Mouse (Mus musculus): ENCODE measurements around the gene Btbd9. TPM values are rescaled to one million over a fixed set of nuclear protein-coding genes. Genes with fewer than 3 reads are reported as not detected.

Btbd9 gene
- polyA plus RNA-seq, 1 experiment from 2014 or later = 40.6 TPM

GRCm38 (mm10) chr17:30193615-30194014 lies 382.7 kb downstream of the Btbd9 start:
- Histone ChIP-seq H3K27ac (replicated peaks; ENCODE audit: low read depth, low read length) (no peak overlapping the region), H3K27me3 (ENCODE audit: control insufficient read depth, insufficient read depth, low read length) (no peaks in the 10 kb centered on the region), H3K36me3 (replicated peaks; ENCODE audit: control insufficient read depth, insufficient read depth, low read depth, low read length) (no peaks in the 10 kb centered on the region; the same call in 1 of the 2 replicates), H3K4me2 (ENCODE audit: low read depth, low read length) (no peak overlapping the region), H3K9me3 (replicated peaks; ENCODE audit: control insufficient read depth, low read length) (no peaks in the 10 kb centered on the region), H3K4me1 (ENCODE audit: control insufficient read depth, insufficient read depth, low read length) (no peaks in the 10 kb centered on the region; the same call in 1 of the 2 replicates), H3K4me3 (ENCODE audit: low read depth, low read length) (no peak overlapping the region), H3K9ac (replicated peaks; ENCODE audit: low read length) (no peak overlapping the region)
- no peak for ATAC-seq (replicated peaks; ENCODE audit: insufficient number of reproducible peaks, low FRiP score, low TSS enrichment, low read depth)
- DNase-seq (ENCODE audit: low spot score) = no peak
- 75% methylated on average over 2 of the region's 2 CpGs for WGBS

- 94% methylated on average over 26 of the region's 26 CpGs for WGBS
- Histone ChIP-seq H3K27ac (replicated peaks; ENCODE audit: low read depth, low read length) (no peak overlapping the region), H3K27me3 (ENCODE audit: control insufficient read depth, insufficient read depth, low read length) (no peaks in the 10 kb centered on the region), H3K9me3 (replicated peaks; ENCODE audit: control insufficient read depth, low read length) (no peaks in the 10 kb centered on the region), H3K4me3 (ENCODE audit: low read depth, low read length) (no peak overlapping the region), H3K4me1 (ENCODE audit: control insufficient read depth, insufficient read depth, low read length) (peaks cover 2% of the 10 kb centered on the region), H3K9ac (replicated peaks; ENCODE audit: low read length) (no peak overlapping the region), H3K4me2 (ENCODE audit: low read depth, low read length) (no peak overlapping the region), H3K36me3 (replicated peaks; ENCODE audit: control insufficient read depth, insufficient read depth, low read depth, low read length) (no peaks in the 10 kb centered on the region; the same call in 1 of the 2 replicates)
- ATAC-seq (replicated peaks; ENCODE audit: insufficient number of reproducible peaks, low FRiP score, low TSS enrichment, low read depth) (no peak), DNase-seq (ENCODE audit: low spot score) (no peak)
These were observed 383.8 kb downstream of the Btbd9 start for GRCm38 (mm10) chr17:30192416-30193005.

DNA sequence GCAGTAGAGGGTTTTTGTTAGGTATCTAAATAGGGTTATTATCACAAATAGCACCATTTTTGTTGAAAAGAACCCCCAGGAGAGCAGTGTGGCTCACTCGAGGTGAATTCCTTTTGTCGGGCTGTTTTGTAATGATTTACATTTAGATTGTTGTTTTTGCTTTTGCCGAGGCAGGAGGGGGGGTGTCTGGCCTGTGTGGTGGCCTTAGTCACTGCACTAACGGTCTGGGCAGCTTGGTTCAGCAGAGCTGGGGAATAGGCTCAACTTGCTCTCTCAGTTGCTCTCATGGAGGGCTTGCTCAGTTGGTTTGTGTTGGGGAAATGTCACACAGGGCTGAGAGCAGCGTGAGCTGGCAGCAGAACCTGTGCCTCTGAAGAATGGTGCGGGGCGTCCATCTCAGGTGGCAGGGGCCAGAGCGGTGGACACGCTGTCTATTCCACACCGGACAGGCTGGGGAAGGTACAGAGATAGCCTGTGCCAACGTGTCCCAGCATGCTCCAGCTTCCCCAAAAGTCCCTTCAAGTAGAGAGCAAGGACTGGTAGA lies 385.1 kb downstream of the Btbd9 start:
- Histone ChIP-seq H3K4me2 (ENCODE audit: low read depth, low read length) (no peak overlapping the region), H3K9ac (replicated peaks; ENCODE audit: low read length) (no peak overlapping the region), H3K9me3 (replicated peaks; ENCODE audit: control insufficient read depth, low read length) (no peaks in the 10 kb centered on the region), H3K27me3 (ENCODE audit: control insufficient read depth, insufficient read depth, low read length) (no peaks in the 10 kb centered on the region), H3K4me1 (ENCODE audit: control insufficient read depth, insufficient read depth, low read length) (peaks cover 2% of the 10 kb centered on the region; the same call in 1 of the 2 replicates), H3K36me3 (replicated peaks; ENCODE audit: control insufficient read depth, insufficient read depth, low read depth, low read length) (no peaks in the 10 kb centered on the region; the same call in 1 of the 2 replicates), H3K27ac (replicated peaks; ENCODE audit: low read depth, low read length) (no peak overlapping the region), H3K4me3 (ENCODE audit: low read depth, low read length) (no peak overlapping the region)
- 73% methylated on average over 11 of the region's 11 CpGs for WGBS
- DNase-seq (ENCODE audit: low spot score) = no peak
- no peak for ATAC-seq (replicated peaks; ENCODE audit: insufficient number of reproducible peaks, low FRiP score, low TSS enrichment, low read depth)

DNA sequence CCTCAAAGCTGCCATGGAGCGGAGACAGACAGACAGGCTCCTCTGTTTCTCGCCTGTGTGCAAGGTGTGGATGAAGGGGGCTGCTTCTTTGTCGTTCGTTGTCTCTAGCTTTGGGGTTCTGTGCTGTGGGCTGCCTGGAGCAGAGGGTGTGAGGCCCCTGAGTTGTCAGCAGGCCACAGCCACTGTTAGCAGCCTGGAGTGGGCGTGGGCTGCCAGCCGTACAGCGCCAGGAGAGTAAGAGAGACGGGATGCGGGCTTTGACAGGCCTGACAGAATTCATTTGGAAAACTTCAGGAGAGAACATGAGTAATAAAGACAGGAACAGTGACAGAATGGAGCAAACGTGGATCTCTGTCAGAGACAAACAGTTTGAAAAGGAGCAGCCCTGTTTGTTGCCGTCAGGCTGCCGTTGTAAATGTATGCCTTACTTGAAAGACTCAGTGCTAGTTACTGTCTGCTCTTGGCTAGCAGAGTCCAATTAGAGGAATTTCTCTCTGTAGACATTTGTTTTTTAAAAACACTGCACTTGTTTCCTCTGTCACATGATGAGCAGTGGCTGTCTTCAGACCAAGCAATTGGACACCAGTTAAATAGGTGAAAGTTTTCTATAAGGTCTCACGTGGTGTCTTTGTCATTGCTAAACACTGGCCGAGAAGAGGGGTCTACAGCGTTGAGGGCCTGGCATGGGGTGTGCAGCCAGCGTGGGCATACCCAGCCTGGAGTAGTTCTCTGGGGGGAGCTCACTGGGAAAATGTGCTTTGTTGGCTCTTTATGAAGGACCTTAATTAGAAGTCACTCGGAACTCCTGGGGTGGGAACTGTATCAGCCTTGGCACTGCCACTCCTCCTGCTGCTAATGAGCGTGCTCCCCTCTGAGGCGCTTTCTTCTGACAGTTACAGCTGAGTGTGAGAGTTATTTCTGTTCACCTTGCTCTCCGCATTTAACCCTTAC lies 388.0 kb downstream of the Btbd9 start:
- no peaks in the 10 kb centered on the region for H3K9me3 ChIP-seq (replicated peaks; ENCODE audit: control insufficient read depth, low read length)
- no peak overlapping the region for H3K4me2 ChIP-seq (ENCODE audit: low read depth, low read length)
- peaks cover 2% of the 10 kb centered on the region; the same call in 1 of the 2 replicates for H3K4me1 ChIP-seq (ENCODE audit: control insufficient read depth, insufficient read depth, low read length)
- WGBS = 39% methylated on average over 20 of the region's 20 CpGs
- peak; percentile 22 for DNase-seq (ENCODE audit: low spot score)
- no peak overlapping the region for H3K9ac ChIP-seq (replicated peaks; ENCODE audit: low read length)
- no peak overlapping the region; the same call in 1 of the 2 replicates for H3K27ac ChIP-seq (replicated peaks; ENCODE audit: low read depth, low read length)
- H3K4me3 ChIP-seq (ENCODE audit: low read depth, low read length) = no peak overlapping the region
- no peaks in the 10 kb centered on the region for H3K27me3 ChIP-seq (ENCODE audit: control insufficient read depth, insufficient read depth, low read length)
- H3K36me3 ChIP-seq (replicated peaks; ENCODE audit: control insufficient read depth, insufficient read depth, low read depth, low read length) = no peaks in the 10 kb centered on the region; the same call in 1 of the 2 replicates
- peak; percentile 25; the same call in 1 of the 2 replicates for ATAC-seq (replicated peaks; ENCODE audit: insufficient number of reproducible peaks, low FRiP score, low TSS enrichment, low read depth)

DNA sequence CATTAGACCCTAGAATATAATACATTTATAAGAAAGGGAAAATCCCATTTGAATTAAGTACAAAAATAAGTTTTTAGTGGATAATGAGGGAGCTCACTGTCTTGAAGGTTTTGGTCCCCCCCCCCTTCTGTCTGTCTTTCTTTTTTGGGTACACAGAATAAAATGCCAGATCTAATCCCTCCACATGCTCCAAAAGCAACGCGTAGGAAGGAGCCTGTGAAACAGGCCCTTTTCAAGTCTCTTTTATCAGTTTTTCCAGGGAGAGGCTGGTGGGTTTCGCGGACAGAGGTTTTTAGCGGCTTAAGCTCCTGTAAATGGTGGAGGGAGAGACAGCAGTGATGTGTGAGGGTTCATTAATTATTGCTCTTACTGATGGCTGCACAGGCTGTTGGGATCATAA lies 388.7 kb downstream of the Btbd9 start:
- no peaks in the 10 kb centered on the region for H3K27me3 ChIP-seq (ENCODE audit: control insufficient read depth, insufficient read depth, low read length)
- 70% methylated on average over 5 of the region's 5 CpGs for WGBS
- no peak overlapping the region for H3K9ac ChIP-seq (replicated peaks; ENCODE audit: low read length)
- H3K4me2 ChIP-seq (ENCODE audit: low read depth, low read length) = no peak overlapping the region
- DNase-seq (ENCODE audit: low spot score) = no peak
- peak; percentile 40; the same call in 1 of the 2 replicates for ATAC-seq (replicated peaks; ENCODE audit: insufficient number of reproducible peaks, low FRiP score, low TSS enrichment, low read depth)
- H3K4me1 ChIP-seq (ENCODE audit: control insufficient read depth, insufficient read depth, low read length) = peaks cover 2% of the 10 kb centered on the region; the same call in 1 of the 2 replicates
- H3K4me3 ChIP-seq (ENCODE audit: low read depth, low read length) = no peak overlapping the region
- H3K9me3 ChIP-seq (replicated peaks; ENCODE audit: control insufficient read depth, low read length) = no peaks in the 10 kb centered on the region
- no peaks in the 10 kb centered on the region; the same call in 1 of the 2 replicates for H3K36me3 ChIP-seq (replicated peaks; ENCODE audit: control insufficient read depth, insufficient read depth, low read depth, low read length)
- no peak overlapping the region for H3K27ac ChIP-seq (replicated peaks; ENCODE audit: low read depth, low read length)

DNA sequence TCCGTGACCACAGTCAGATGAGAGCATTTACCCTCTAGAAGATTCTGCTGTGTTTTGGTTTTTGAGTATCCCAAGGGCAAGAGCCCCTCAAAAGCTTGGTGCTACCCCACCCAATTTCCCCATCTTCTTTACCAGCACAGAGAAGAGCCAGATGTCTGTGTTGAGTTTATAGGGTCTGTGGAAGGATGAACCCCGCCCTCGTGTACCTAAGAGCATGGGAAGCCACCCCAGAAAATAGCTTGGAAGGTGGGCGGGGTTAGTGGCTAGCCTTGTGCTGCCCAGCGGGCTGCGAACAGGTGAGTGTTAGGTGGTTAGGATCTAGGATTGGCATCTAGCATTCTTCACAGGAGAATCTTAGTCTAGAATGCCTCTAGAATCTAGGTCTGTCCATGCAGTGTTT lies 389.1 kb downstream of the Btbd9 start:
- no peaks in the 10 kb centered on the region; the same call in 1 of the 2 replicates for H3K36me3 ChIP-seq (replicated peaks; ENCODE audit: control insufficient read depth, insufficient read depth, low read depth, low read length)
- WGBS = 90% methylated on average over 6 of the region's 6 CpGs
- H3K27ac ChIP-seq (replicated peaks; ENCODE audit: low read depth, low read length) = no peak overlapping the region
- no peak overlapping the region for H3K9ac ChIP-seq (replicated peaks; ENCODE audit: low read length)
- ATAC-seq (replicated peaks; ENCODE audit: insufficient number of reproducible peaks, low FRiP score, low TSS enrichment, low read depth) = no peak
- no peak for DNase-seq (ENCODE audit: low spot score)
- H3K9me3 ChIP-seq (replicated peaks; ENCODE audit: control insufficient read depth, low read length) = no peaks in the 10 kb centered on the region
- no peaks in the 10 kb centered on the region for H3K27me3 ChIP-seq (ENCODE audit: control insufficient read depth, insufficient read depth, low read length)
- no peak overlapping the region for H3K4me3 ChIP-seq (ENCODE audit: low read depth, low read length)
- peaks cover 2% of the 10 kb centered on the region; the same call in 1 of the 2 replicates for H3K4me1 ChIP-seq (ENCODE audit: control insufficient read depth, insufficient read depth, low read length)
- H3K4me2 ChIP-seq (ENCODE audit: low read depth, low read length) = no peak overlapping the region

DNA sequence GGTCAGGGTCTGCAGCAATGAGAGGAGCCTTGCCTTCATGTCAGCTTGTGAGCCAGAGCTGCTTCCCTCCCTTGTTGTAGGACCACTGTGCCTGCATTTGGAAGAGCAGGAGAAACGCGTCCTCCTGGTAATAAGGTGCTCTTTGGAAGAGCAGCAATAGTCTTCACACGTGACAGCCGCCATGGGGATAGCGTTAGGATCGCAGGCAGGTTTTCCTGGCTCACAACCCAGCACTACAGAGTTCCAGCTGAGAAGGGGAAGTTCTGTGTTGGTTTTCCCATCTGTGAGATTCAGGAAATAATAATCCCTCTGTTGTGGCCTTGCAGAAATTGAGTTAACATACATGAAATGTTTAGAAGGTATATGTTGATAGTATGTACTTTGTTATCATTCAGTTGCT lies 392.7 kb downstream of the Btbd9 start:
- Histone ChIP-seq H3K36me3 (replicated peaks; ENCODE audit: control insufficient read depth, insufficient read depth, low read depth, low read length) (no peaks in the 10 kb centered on the region), H3K9me3 (replicated peaks; ENCODE audit: control insufficient read depth, low read length) (no peaks in the 10 kb centered on the region), H3K9ac (replicated peaks; ENCODE audit: low read length) (no peak overlapping the region), H3K4me3 (ENCODE audit: low read depth, low read length) (no peak overlapping the region), H3K27ac (replicated peaks; ENCODE audit: low read depth, low read length) (no peak overlapping the region), H3K4me1 (ENCODE audit: control insufficient read depth, insufficient read depth, low read length) (peaks cover 2% of the 10 kb centered on the region; the same call in 1 of the 2 replicates), H3K4me2 (ENCODE audit: low read depth, low read length) (no peak overlapping the region), H3K27me3 (ENCODE audit: control insufficient read depth, insufficient read depth, low read length) (no peaks in the 10 kb centered on the region)
- ATAC-seq (replicated peaks; ENCODE audit: insufficient number of reproducible peaks, low FRiP score, low TSS enrichment, low read depth) (no peak), DNase-seq (ENCODE audit: low spot score) (no peak)
- 96% methylated on average over 6 of the region's 6 CpGs for WGBS
